Mouse (Mus musculus): ENCODE results near the gene Olfr78. TPM values are rescaled to one million over a fixed set of nuclear protein-coding genes. Genes with fewer than 3 reads are reported as not detected.
A peak's percentile ranks its signal among the peaks of the same experiment; 100 is the strongest.

Gene Olfr78
- 0.82 and 1.8 TPM in 2 replicates for total RNA-seq (2021)
- long read RNA-seq, experiment 1, partial matches to known transcripts, result 0 of 1 reads
- long read RNA-seq, experiment 1, other reads (novel, unspliced or antisense), result 0 of 1 reads
- long read RNA-seq, experiment 2, result 0 reads

DNA sequence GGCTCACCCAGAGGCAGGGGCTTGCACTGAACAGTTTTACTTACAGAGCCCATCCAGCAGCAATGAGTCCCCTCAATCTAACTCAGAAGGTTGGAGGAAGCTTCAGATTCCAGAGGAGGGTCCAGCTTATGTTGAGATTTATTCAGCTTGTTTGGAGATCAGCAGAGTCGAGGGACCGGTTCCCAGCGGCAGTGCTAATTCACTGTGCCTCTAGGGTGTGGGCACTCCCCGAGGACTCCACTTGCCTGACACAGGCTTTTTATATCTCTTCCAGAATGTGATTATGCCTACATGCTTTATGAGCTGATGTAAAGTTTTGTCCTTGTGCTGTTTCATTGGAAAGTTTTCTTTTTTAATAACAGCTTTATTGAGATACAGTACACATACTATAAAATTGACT, at the start of gene Olfr78, which contains the start of gene Olfr560:
Gene Olfr78 (minus strand): TSS at position 206 of the 400 bp plus-strand sequence.
Gene Olfr560 (minus strand): TSS at position 101 of the 400 bp plus-strand sequence.
- DNase-seq, result no peak

DNA sequence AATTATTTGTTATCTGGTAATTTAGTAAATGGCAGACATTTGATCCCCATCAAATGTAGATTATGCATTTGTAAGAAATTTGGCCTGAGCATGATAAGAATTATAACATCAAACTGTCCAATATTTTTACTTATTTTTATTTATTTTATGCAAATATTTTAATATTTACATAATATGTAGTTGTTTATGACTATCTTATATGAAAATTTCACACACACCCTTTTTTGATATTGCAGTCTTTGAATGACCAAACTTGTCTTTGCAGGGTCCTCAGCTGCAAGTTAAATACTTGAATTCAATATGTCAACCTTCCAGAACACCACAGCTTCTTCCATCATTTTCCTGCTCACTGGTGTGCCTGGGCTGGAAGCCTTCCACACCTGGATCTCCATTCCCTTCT, 43.9 kb upstream of the Olfr78 start, which contains the start of gene Olfr564:
Gene Olfr564 (plus strand): TSS at position 301 of the 400 bp plus-strand sequence.
- no peak for DNase-seq

DNA sequence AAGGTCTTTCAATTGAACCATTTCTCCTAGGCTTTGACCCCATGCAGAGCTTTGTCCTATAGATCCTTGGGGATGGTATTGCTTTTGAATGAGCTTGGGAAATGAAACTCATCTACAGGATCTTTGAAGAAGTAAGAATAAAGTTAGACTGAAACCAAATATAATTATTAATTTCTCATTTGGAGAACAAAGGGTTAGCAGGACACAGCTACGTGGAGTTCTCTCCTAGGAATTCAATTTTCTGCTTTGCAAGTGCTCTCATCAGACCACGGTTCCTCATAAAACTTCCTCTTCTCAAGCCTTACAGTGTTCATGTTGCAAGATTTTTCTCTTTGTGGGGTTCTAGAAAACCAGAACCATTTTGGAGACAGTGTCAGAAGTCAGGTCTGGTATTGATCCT, 11.7 kb upstream of the Olfr78 start, which contains the start of gene Olfr561:
Gene Olfr561 (plus strand): TSS at position 301 of the 400 bp plus-strand sequence.
- DNase-seq, result no peak

DNA sequence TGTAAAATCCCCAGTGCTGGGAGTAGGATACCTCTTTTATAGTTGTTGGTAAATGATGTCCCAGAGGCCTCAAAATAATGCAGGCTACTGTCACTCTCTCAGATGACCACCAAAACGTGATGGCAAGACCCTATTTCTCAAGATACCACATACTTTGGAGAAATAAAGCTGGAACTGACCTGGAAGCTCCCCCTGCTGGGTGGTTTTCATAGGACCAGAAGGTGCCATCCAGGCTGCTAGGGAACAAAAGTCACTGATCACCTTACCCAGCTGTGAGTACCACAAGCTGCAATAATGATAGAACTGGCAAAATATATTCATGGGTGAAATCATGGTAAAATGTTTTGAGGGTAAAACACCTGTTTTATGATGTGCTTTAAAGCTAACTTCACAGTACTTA, 7.2 kb downstream of the Olfr78 start:
- DNase-seq, result peak; percentile 6

DNA sequence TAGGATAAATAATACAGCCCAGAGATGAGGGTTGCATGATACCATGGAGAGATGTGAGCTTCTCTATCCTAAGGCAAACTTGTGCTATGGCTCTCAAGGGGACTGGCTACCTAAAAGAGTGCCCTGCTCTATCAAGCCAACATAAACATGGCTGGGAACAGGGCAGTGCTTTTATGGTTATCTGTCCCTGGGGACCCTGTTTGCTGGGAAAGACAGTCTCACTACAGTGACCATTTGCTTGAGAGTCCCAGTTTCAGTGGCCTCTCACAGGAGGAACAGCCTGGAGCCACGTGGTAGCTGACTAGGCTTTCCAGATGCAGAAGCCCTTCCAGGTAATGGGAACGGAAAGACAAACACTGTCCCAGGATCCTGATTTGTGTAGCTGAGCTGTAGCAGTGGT, 21.6 kb downstream of the Olfr78 start:
- DNase-seq, result no peak

DNA sequence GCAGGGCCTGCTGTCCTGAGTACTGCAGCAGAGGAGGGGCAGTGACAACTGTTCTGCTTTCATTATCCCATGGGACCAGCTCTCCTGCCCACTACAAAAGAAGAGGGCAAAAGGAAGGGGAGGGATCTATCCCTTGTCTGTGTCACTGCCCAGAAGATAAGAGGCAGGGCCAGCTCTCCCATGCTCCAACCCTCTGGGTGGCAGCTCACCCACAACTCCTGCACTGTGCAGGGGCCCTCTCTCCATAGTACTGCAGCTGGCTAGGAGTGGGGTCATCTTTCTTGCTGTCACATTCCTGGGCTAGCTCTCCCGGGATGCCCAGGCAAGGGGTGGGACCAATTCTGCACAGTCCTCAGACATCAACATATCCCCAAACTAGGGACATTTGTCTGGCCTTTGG, 25.5 kb downstream of the Olfr78 start:
- DNase-seq, result no peak

DNA sequence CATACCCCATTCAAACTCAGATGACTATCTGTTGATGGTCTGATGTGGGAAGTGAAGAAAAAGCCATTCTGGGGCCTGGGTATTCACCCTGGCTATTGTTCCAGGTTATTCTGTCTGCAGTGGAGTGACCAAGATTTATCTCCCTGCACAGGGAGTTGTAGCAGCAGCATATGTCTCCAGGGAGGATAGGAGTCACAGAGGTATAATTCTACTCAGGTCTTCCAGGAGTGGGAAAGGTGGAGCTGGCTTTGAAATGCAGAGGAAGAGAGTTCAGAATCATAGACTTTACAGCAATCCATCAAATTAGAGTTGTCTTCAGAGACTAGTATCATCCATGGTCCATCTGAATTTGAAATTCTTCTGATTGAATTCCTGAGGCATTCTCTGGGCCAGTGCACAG, 31.9 kb downstream of the Olfr78 start, which contains the start of gene Olfr559:
Gene Olfr559 (minus strand): TSS at position 101 of the 400 bp plus-strand sequence.
- DNase-seq, result no peak

DNA sequence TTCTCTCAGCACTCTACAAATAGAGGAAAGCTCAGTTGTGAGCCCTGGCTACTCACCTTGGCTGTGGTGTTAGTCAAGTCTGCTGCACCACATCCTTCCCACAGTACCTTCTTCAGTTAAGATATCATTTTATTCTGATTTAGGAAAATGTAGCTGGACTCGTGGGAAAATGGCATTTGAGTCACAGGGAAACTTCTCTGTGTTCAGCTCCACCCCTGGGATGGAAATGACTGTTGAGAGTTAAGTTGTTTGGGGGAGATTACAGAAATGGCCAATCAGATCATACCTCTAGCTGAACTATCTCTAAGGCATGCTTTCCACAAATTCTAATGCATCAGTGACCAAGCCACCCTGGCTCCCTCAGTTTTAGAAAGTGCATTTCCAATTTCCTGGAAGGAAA, 40.3 kb downstream of the Olfr78 start, which contains the start of gene Olfr33:
Gene Olfr33 (minus strand): TSS at position 101 of the 400 bp plus-strand sequence.
- DNase-seq, result no peak

DNA sequence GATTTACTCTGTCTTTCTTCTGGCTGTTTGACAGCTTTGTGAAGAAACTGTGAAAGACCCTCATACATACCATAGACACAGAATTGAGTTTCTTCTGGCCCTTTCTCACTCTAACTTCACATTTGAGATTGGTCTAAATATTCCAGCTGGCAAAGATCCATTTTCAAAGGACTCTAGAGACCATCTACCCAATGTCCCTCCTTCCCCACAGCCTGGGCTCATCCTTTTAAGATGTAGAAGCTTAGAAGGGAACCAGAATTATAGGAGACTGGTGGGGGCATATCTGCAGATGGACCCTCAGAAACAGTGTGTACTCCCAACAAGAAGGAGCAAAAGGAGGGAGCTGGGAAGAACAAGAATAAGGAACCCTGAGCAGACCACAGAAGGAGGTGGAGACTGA, 57.4 kb downstream of the Olfr78 start, which contains the start of gene Olfr558:
Gene Olfr558 (plus strand): TSS at position 301 of the 400 bp plus-strand sequence.
- DNase-seq, result no peak

DNA sequence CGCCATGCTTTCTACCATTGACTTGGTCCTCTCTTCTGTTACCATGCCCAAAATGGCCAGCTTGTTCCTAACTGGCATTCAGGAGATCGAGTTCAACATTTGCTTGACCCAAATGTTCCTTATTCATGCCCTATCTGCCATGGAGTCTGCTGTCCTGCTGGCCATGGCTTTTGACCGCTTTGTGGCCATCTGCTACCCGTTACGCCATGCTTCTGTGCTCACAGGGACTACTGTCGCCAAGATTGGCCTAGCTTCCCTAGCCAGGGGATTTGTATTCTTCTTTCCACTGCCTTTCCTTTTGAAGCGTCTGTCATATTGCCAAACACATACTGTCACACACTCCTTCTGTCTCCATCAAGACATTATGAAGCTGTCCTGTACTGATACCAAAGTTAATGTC, 60.8 kb downstream of the Olfr78 start:
- DNase-seq, result no peak

DNA sequence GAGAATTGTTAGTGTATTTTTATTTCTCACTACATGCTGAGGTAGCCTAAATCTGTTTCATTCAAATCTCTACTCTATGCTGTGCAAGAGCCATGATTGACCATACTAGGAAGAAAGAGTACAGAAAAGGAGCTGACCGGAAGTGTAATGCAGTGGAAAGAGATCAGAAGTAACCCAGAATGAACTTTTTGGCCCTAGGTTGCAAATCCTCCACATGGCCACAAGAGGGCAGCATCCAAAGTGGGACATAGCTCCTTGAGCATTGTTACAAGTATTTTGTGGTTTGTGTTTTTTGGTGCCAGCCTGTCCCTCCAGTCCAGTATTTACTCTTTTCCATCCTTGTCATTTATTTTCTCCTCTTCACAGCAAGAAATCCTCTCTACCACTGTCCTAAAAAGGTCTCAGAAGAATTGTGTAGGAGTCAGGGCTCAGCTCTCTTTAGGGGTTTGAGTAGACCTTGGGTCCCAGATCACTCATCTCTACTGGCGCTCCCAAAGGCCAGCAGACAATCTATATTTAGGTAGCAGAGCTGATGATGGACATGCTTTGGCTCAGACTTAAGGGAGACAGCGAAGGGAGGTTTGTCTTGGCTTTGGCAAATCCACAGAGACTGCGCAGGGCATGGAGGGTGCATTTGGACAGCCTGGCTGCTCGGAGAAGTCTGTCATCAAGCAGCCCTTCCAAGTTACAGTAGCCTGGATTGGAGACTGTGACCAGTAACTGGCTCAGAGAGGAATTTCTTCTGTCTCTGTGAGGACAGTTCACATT, 63.7 kb downstream of the Olfr78 start, which contains the start of gene Olfr557:
Gene Olfr557 (plus strand): TSS at position 553 of the 768 bp plus-strand sequence.
- peak; percentile 68 for DNase-seq

Other genes starting within 250 kb of the Olfr78 start
- gene Olfr547, start 224.7 kb downstream of the Olfr78 start, total RNA-seq (2021), result not detected in 2 replicates
- not detected in 2 replicates for gene Olfr548-ps1, start 218.6 kb downstream of the Olfr78 start, total RNA-seq (2021)
- not detected in 2 replicates for gene Olfr549, start 209.6 kb downstream of the Olfr78 start, total RNA-seq (2021)
- 12.3 and 12.5 TPM in 2 replicates for gene Trim21, start 194.0 kb downstream of the Olfr78 start, total RNA-seq (2021)
- gene Olfr550, start 188.0 kb downstream of the Olfr78 start, total RNA-seq (2021), result not detected in 2 replicates
- gene Olfr551, start 167.6 kb downstream of the Olfr78 start, total RNA-seq (2021), result not detected in 2 replicates
- gene Olfr552, start 161.7 kb downstream of the Olfr78 start, total RNA-seq (2021), result 0.11 TPM in 1 of 2 replicates, not detected in the other
- gene Olfr553, start 141.3 kb downstream of the Olfr78 start, total RNA-seq (2021), result not detected in 2 replicates
- not detected in 2 replicates for gene Olfr554, start 121.0 kb downstream of the Olfr78 start, total RNA-seq (2021)
- not detected in 2 replicates for gene Olfr555, start 100.6 kb downstream of the Olfr78 start, total RNA-seq (2021)
- not detected in 2 replicates for gene Olfr556, start 94.6 kb downstream of the Olfr78 start, total RNA-seq (2021)
- gene Trim68, start 72.1 kb downstream of the Olfr78 start, total RNA-seq (2021), result 9.4 and 10.3 TPM in 2 replicates
- not detected in 2 replicates for gene Olfr557, start 63.6 kb downstream of the Olfr78 start, total RNA-seq (2021)
- 1.1 and 1.4 TPM in 2 replicates for gene Olfr558, start 57.3 kb downstream of the Olfr78 start, total RNA-seq (2021)
- gene Olfr33, start 40.4 kb downstream of the Olfr78 start, total RNA-seq (2021), result not detected in 2 replicates
- not detected in 2 replicates for gene Olfr559, start 32.0 kb downstream of the Olfr78 start, total RNA-seq (2021)
- not detected in 2 replicates for gene Olfr560, start 105 bp downstream of the Olfr78 start, total RNA-seq (2021)
- gene Olfr561, start 11.8 kb upstream of the Olfr78 start, total RNA-seq (2021), result not detected in 2 replicates
- not detected in 2 replicates for gene Olfr564, start 44.0 kb upstream of the Olfr78 start, total RNA-seq (2021)
- not detected in 2 replicates for gene Olfr566, start 99.3 kb upstream of the Olfr78 start, total RNA-seq (2021)
- not detected in 2 replicates for gene Olfr568, start 117.7 kb upstream of the Olfr78 start, total RNA-seq (2021)
- not detected in 2 replicates for gene Olfr569, start 131.4 kb upstream of the Olfr78 start, total RNA-seq (2021)
- gene Olfr570, start 135.1 kb upstream of the Olfr78 start, total RNA-seq (2021), result not detected in 2 replicates
- gene Olfr571, start 158.1 kb upstream of the Olfr78 start, total RNA-seq (2021), result not detected in 2 replicates
- gene Olfr572, start 164.9 kb upstream of the Olfr78 start, total RNA-seq (2021), result not detected in 2 replicates
- gene Olfr573-ps1, start 183.1 kb upstream of the Olfr78 start, total RNA-seq (2021), result not detected in 2 replicates
- not detected in 2 replicates for gene Olfr574, start 189.0 kb upstream of the Olfr78 start, total RNA-seq (2021)
- not detected in 2 replicates for gene Olfr575, start 199.3 kb upstream of the Olfr78 start, total RNA-seq (2021)
- not detected in 2 replicates for gene Olfr576, start 203.2 kb upstream of the Olfr78 start, total RNA-seq (2021)
- not detected in 2 replicates for gene Olfr577, start 216.5 kb upstream of the Olfr78 start, total RNA-seq (2021)
- gene Olfr578, start 229.9 kb upstream of the Olfr78 start, total RNA-seq (2021), result not detected in 2 replicates

All from adrenal gland, postnatal 14 days (tissue).